Mouse (Mus musculus) lung, embryonic 15.5 days (tissue): ENCODE measurements around the gene Ndufs2. TPM values are rescaled to one million over a fixed set of nuclear protein-coding genes. Genes with fewer than 3 reads are reported as not detected.

Experiments used
- ATAC-seq: fragments of 200-750 bp; cut with Nextera tagmentation; 2 replicates; pipeline ENCODE4 v1.8.0; 2017; ENCODE audit warnings: moderate number of reproducible peaks, borderline replicate concordance; ENCODE audit not compliant: low FRiP score, low TSS enrichment; ENCODE audit errors: extremely low read depth
- H3K27ac ChIP-seq: fragments of 300-500 bp; sonication (generic); 2 replicates; pipeline ENCODE4 v1.5.1; 2015; ENCODE audit warnings: moderate library complexity, mild to moderate bottlenecking, inconsistent platforms
- H3K27me3 ChIP-seq: fragments of 300-500 bp; sonication (generic); 2 replicates; pipeline ENCODE4 v1.6.1; 2015; ENCODE audit warnings: inconsistent platforms
- H3K36me3 ChIP-seq: fragments of 300-500 bp; sonication (generic); 2 replicates; pipeline ENCODE4 v1.6.1; 2015; ENCODE audit warnings: inconsistent platforms
- H3K4me1 ChIP-seq: fragments of 300-500 bp; sonication (generic); 2 replicates; pipeline ENCODE4 v1.6.1; 2015; ENCODE audit warnings: inconsistent platforms
- H3K4me2 ChIP-seq: fragments of 300-500 bp; sonication (generic); 2 replicates; pipeline ENCODE4 v1.6.1; 2015; ENCODE audit warnings: inconsistent platforms, mild to moderate bottlenecking, moderate library complexity
- H3K4me3 ChIP-seq: fragments of 300-500 bp; sonication (generic); 2 replicates; pipeline ENCODE4 v1.5.1; 2015; ENCODE audit warnings: mild to moderate bottlenecking, inconsistent platforms
- H3K9ac ChIP-seq: fragments of 300-500 bp; sonication (generic); 2 replicates; pipeline ENCODE4 v1.6.1; 2015; ENCODE audit warnings: inconsistent platforms
- H3K9me3 ChIP-seq: fragments of 300-500 bp; sonication (generic); 2 replicates; pipeline ENCODE4 v1.6.1; 2016; ENCODE audit warnings: inconsistent platforms
- WGBS: fragments of 180-500 bp; shearing (Covaris S2); methylation state at CpG from one replicate; pipeline ENCODE4 v1.1.7; 2015; 5-methylcytosine and 5-hydroxymethylcytosine counted together
- polyA plus RNA-seq: library from polyadenylated mRNA; unstranded; fragments of >200 nt; fragmentation: Nextera tagmentation; extraction: Ambion mirVana; gene quantifications from 2 replicates; pipeline ENCODE4 v1.2.1, GENCODE M21; 2015

The Ndufs2 gene
- polyA plus RNA-seq, 1 experiment from 2014 or later = 241 TPM

DNA sequence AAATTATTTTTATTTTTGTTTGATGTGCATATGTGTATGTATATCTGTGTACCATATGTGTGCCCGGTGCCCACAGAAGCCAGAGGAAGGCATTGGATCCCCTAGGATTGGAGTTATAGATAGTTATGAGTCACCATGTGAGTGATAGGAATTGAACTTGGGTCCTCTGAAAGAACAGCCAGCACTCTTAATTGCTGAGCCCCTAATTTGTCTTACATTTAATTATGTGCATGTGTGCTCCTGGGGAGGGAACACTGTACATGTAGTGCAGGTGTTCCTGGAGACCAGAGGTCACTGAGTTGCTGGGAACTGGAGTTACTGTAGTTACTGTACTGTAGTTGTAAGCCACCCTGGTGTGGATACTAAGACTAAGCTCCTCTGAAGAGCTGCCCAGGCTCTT lies 50.4 kb downstream of the Ndufs2 start:
- Histone ChIP-seq H3K27me3 (peaks cover 32% of the 10 kb centered on the region), H3K4me3 (no peak overlapping the region), H3K27ac (no peak overlapping the region), H3K36me3 (no peaks in the 10 kb centered on the region), H3K9me3 (no peaks in the 10 kb centered on the region), H3K4me2 (no peak overlapping the region), H3K4me1 (peaks cover 6% of the 10 kb centered on the region; the same call in 1 of the 2 replicates), H3K9ac (no peak overlapping the region)
- 90% methylated on average over 1 of the region's 1 CpGs for WGBS
- no peak for ATAC-seq

DNA sequence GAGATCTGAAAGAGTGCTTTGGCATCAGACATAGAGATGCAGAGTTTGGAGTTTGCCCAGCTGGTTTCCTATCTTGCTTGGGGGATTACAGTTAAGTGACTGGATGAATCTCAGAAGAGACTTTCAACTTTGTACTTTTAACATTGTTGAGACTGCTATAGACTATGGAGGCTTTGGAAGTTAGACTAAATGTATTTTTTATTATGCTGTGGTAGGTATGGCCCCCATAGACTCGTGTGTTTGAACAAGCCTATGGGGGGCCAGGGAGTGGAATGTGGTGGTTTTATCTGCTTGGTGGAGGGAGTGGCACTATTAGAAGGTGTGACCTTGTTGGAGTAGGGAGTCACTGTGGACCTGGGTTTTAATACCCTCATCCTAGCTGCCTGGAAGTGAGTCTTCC lies 51.7 kb downstream of the Ndufs2 start:
- peaks cover 9% of the 10 kb centered on the region; the same call in 1 of the 2 replicates for H3K4me1 ChIP-seq
- no peak overlapping the region for H3K27ac ChIP-seq
- no peak overlapping the region for H3K9ac ChIP-seq
- H3K9me3 ChIP-seq = no peaks in the 10 kb centered on the region
- no peaks in the 10 kb centered on the region for H3K36me3 ChIP-seq
- no peak overlapping the region for H3K4me2 ChIP-seq
- ATAC-seq = no peak
- peaks cover 41% of the 10 kb centered on the region for H3K27me3 ChIP-seq
- WGBS = 31% methylated on average over 1 of the region's 1 CpGs
- no peak overlapping the region for H3K4me3 ChIP-seq

DNA sequence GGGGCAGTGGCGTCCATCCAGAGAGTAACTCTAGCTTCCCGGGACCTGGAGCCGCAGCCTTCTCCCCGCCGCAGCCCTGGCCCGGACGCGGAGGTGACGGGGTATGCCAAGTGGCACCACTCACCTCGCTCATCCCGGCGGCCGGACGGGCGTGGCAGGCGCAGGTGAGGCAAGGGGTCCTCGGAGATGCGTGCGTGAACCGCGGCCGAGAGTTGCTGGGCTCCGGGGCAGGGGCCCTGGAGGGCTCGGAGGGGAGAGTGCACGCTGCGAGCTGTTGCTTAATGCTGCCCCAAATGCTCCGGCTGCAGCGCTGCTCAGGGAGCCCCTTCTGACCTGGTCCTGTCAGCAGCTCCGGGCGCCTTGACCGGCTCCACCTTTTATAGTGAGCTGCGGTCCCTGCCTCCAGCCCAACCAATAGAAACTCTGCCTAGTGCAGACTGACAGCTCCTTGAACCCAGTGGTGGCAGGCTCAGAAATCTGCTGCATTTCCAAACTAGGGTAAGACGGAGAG lies 55.2 kb downstream of the Ndufs2 start, which contains the start of gene Pcp4l1:
Gene Pcp4l1, minus strand, starts transcription at position 382 of the 511 bp plus-strand sequence.
- Histone ChIP-seq H3K27me3 (peaks cover 71% of the 10 kb centered on the region), H3K4me3 (peak within 1 kb of the TSS; percentile 47), H3K4me2 (peak within 1 kb of the TSS; percentile 78), H3K27ac (no peak within 1 kb of the TSS), H3K4me1 (peaks cover 14% of the 10 kb centered on the region), H3K9ac (0 out of 2 replicates have a peak within 1 kb of the TSS, but pooled peaks have one; percentile 1), H3K36me3 (no peaks in the 10 kb centered on the region), H3K9me3 (no peaks in the 10 kb centered on the region)
- WGBS = under 1% methylated on average over 33 of the region's 33 CpGs
- peak; percentile 90; the same call in 1 of the 2 replicates for ATAC-seq

DNA sequence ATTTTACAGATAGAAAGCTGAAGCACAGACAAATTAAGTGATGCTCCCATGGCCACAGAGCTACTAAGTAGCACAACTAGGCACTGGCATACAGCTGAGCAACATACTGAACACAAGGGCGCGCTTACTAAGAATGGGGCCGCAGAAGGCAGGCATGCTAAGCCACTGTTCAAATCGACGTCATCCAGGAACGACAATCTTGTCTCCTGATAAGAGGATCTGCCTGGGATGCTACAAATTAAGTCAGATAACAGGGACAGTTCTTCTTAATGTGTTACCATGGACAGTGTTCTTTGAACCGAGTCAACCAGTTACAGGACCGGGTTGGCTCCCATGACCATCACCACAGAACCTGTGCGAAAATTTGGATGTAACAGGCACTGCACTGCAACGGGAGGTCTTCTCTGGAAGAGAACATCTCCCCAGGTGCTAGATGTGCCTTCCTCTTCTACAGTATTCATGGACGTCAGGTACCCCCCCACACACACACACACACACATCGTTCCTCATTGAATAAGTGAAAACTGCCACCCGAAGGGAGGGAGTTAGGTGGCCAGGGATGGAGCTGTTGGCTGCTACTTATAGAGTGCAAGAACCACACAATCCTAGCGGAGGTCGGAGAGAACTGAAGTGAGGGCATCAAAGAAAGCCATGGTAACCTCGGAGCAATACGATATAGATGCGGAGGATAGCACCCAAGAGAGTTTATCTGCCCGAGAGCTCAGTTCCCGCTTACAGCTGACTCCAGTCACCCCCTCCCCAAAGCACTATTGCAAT lies 56.0 kb downstream of the Ndufs2 start:
- H3K36me3 ChIP-seq = no peaks in the 10 kb centered on the region
- 0 out of 2 replicates have a peak, but pooled peaks have one; percentile 52 for ATAC-seq
- no peak overlapping the region for H3K9ac ChIP-seq
- H3K4me3 ChIP-seq = peak overlapping the region; percentile 47
- H3K27ac ChIP-seq = no peak overlapping the region
- H3K27me3 ChIP-seq = peaks cover 71% of the 10 kb centered on the region
- peak overlapping the region; percentile 78 for H3K4me2 ChIP-seq
- 9% methylated on average over 20 of the region's 20 CpGs for WGBS
- H3K4me1 ChIP-seq = peaks cover 14% of the 10 kb centered on the region
- H3K9me3 ChIP-seq = no peaks in the 10 kb centered on the region

DNA sequence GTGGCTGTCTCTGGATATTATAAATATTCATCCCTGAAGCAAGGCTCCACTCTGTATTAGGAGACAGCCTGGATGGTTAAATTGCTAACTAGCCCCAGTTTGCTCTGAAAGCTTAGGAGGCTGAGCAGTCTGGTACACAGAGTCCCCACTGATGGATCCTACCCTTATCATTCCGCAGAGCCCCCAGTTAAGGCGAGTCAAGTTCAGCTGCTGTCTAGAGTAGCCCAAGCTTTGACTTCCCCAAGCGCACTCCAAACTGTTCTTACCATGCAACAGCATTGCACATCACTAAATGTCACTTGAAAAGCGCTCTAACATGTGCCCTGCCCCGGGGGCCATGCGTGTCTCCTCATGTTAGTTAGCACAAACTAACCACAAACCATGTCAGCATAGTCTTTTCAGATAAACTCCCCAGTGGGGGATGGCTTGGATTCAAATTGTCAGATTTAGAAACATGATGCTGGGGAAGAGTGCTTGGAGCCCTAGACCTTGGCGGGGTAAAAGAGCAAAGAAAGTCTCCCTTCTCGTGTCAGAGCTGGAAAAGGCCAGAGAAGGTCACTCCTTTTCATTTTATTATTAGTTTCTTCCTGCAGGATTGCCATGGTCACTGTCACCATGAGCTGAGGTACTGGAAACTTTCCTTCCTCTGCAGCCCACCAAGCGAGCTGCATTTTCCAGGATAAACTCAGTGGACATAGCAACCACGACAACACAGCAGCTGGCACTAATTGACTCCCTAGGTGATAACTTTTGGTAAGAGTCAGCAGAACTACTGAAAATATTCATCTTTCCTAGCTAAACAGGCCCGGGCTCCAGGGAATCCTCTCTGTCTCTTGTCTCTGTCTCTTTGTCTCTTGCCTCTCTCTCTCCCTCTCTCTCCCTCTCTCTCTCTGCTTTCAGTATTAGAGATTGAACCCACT lies 57.0 kb downstream of the Ndufs2 start:
- no peak overlapping the region for H3K4me2 ChIP-seq
- ATAC-seq = no peak
- no peak overlapping the region for H3K9ac ChIP-seq
- peaks cover 71% of the 10 kb centered on the region for H3K27me3 ChIP-seq
- 32% methylated on average over 11 of the region's 11 CpGs for WGBS
- no peaks in the 10 kb centered on the region for H3K9me3 ChIP-seq
- no peak overlapping the region for H3K27ac ChIP-seq
- no peak overlapping the region for H3K4me3 ChIP-seq
- peaks cover 20% of the 10 kb centered on the region for H3K4me1 ChIP-seq
- H3K36me3 ChIP-seq = no peaks in the 10 kb centered on the region

DNA sequence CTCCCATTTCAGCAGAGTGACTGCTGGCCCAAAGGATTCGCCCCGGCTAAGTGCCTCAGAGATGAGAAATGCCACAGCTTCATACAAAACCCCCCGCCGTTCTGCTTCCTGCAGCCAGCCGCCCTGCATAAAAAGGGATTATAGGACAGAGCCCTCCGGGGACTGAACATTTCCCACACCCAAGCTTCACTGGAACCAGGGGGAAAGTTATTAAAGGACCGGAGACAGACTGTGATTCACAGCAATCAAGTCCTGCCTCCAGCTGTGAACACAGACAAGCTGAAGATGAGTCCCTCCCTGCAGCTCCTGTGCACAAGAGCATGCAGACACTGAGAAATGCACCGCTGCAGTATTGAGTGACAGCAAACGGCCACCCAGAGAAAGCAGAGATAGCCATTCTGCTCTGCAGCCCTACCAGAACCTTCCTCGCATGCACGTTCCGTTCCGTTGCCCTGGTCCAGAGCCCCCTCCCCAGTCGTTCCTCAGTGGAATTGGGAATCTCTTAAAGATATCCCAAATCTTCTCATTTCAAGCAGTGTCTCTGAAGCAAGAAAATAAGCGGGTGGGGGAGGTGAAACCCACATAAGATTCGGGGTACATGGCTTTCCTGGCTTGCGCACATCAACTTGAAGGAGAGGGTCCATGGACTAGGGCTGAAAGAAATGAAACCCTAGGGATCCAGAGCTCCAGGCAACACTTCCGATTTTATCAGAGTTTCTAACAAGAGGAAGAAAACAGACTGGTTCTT lies 57.9 kb downstream of the Ndufs2 start:
- H3K36me3 ChIP-seq = no peaks in the 10 kb centered on the region

DNA sequence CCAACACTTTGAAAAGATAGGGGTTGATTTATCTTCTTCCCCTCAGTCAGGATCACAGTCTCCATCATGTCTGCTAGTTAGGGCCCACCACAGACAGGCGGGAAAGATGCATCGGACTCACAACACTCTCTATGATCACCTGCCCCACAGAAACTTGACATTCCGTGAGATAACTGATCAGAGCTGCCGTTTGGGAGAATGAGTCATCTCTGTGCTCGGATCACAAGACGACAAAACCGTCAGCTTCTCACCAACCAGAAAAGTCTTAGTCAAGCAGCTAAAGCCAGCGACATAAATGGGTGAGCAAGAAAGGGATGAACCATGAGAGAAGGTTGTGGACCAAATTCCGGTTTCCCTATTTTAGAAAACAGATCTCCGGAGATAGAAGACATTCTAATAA lies 58.9 kb downstream of the Ndufs2 start:
- 49% methylated on average over 10 of the region's 10 CpGs for WGBS
- peaks cover 24% of the 10 kb centered on the region for H3K4me1 ChIP-seq
- H3K9me3 ChIP-seq = no peaks in the 10 kb centered on the region
- H3K27me3 ChIP-seq = peaks cover 58% of the 10 kb centered on the region
- no peak overlapping the region for H3K27ac ChIP-seq
- ATAC-seq = no peak
- H3K4me2 ChIP-seq = no peak overlapping the region
- no peak overlapping the region for H3K9ac ChIP-seq
- H3K4me3 ChIP-seq = no peak overlapping the region
- no peaks in the 10 kb centered on the region for H3K36me3 ChIP-seq

More for the DNA sequence above, 57.9 kb downstream of the Ndufs2 start:
- peak overlapping the region; percentile 33 for H3K4me2 ChIP-seq
- no peak overlapping the region for H3K27ac ChIP-seq
- H3K9me3 ChIP-seq = no peaks in the 10 kb centered on the region
- H3K27me3 ChIP-seq = peaks cover 65% of the 10 kb centered on the region
- no peak overlapping the region for H3K9ac ChIP-seq
- H3K4me3 ChIP-seq = peak overlapping the region; percentile 0; the same call in 1 of the 2 replicates
- H3K4me1 ChIP-seq = peaks cover 24% of the 10 kb centered on the region
- no peak for ATAC-seq
- WGBS = 9% methylated on average over 18 of the region's 18 CpGs

DNA sequence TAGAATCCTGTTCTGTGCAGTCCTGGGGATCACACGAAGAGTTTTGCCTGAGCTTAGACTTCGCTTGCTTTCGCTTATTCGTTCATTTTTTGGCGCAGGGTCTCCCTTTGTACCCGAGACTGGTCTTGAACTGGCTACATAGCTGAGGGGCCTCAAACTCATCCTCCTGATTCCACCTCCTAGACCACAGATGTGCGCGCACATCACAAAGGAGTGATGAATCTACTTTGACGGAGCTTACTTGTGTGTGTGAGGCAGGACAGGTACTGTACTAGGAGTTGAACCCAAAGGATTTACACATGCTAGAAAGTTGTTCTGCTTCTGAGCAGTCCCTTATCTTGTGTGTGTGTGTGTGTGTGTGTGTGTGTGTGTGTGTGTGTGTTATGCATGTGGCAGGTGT lies 60.4 kb downstream of the Ndufs2 start:
- 94% methylated on average over 9 of the region's 9 CpGs for WGBS
- no peak for ATAC-seq
- peaks cover 43% of the 10 kb centered on the region for H3K27me3 ChIP-seq
- no peak overlapping the region for H3K27ac ChIP-seq
- peaks cover 19% of the 10 kb centered on the region for H3K4me1 ChIP-seq
- no peaks in the 10 kb centered on the region for H3K9me3 ChIP-seq
- no peaks in the 10 kb centered on the region for H3K36me3 ChIP-seq
- no peak overlapping the region for H3K4me2 ChIP-seq
- no peak overlapping the region for H3K9ac ChIP-seq
- H3K4me3 ChIP-seq = no peak overlapping the region

DNA sequence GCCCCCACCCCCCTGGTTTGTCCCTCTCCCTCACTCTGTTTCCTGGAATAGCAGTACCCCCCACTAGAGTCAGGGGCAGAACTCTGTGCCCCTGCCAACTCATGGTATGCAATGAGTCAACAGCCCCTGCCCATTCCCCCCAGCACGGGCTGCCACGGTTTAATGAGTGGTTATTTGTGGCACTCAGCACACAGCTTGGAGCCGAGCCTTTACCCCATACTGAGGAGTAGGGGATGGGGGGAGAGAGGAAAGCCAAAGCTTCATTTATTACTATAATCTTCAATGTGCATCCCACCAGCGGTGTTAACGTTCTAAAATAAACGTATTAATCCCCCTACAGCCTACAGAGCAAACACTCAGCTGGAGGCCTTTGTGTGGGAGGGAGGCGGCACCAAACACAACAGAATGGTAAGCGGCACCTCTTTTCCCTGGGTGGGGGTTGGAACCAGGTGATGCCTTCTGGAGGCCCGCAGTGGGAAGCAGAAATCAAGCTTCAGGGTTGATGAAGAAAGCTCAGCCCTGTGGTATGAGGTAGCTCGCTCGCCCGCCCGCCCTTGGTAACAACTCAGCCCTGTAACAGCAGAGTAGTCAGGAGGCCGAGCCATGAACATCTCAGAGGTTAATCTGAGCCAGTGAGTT lies 61.6 kb downstream of the Ndufs2 start:
- Histone ChIP-seq H3K4me3 (no peak overlapping the region), H3K27me3 (peaks cover 31% of the 10 kb centered on the region), H3K4me2 (peak overlapping the region; percentile 19; the same call in 1 of the 2 replicates), H3K9ac (no peak overlapping the region), H3K9me3 (no peaks in the 10 kb centered on the region), H3K27ac (peak overlapping the region; percentile 35), H3K36me3 (no peaks in the 10 kb centered on the region), H3K4me1 (peaks cover 15% of the 10 kb centered on the region)
- peak; percentile 62 for ATAC-seq
- 38% methylated on average over 14 of the region's 14 CpGs for WGBS

DNA sequence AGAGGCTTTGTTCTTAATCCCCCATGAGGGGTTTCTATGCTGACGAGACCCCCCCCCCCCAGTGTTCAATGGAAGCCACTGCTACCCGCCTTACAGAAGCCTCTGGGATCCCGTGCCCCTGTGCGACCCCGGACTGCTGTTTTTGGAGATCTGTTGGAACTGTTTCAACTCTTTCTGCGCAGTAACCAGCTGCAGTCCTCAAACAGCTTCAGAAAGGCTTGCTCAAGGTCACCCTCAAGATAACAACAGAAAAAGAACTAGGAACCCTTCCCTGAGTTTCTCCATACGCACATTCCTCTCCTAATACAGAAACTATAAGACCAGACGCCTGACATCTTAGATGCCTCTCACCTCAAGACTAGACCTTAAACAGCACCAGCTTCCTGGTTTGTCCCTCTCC lies 62.1 kb downstream of the Ndufs2 start:
- peak overlapping the region; percentile 35 for H3K27ac ChIP-seq
- no peak overlapping the region for H3K4me3 ChIP-seq
- H3K4me2 ChIP-seq = peak overlapping the region; percentile 19; the same call in 1 of the 2 replicates
- 4% methylated on average over 8 of the region's 8 CpGs for WGBS
- H3K9me3 ChIP-seq = no peaks in the 10 kb centered on the region
- peaks cover 15% of the 10 kb centered on the region for H3K4me1 ChIP-seq
- no peaks in the 10 kb centered on the region for H3K36me3 ChIP-seq
- ATAC-seq = peak; percentile 16; the same call in 1 of the 2 replicates
- H3K9ac ChIP-seq = no peak overlapping the region
- peaks cover 25% of the 10 kb centered on the region for H3K27me3 ChIP-seq
